Mouse (Mus musculus): Measurements from ENCODE around the gene Mesp1.
A peak's percentile ranks its signal among the peaks of the same experiment; 100 is the strongest.
"Not testable (repeated sequence)": the region's sequence is repeated elsewhere in the genome, so short reads cannot be mapped to it uniquely, and the experiment has no call there.

Gene Mesp1

GRCm38 (mm10) chr7:79789812-79790211, 3.8 kb downstream of the Mesp1 start:
- not testable (repeated sequence) for DNase-seq

- DNase-seq: peak; percentile 61 to 64
Observed at GRCm38 (mm10) chr7:79786295-79786694, 7.3 kb downstream of the Mesp1 start.

GRCm38 (mm10) chr7:79782516-79782855, 11.1 kb downstream of the Mesp1 start:
- no peak for DNase-seq

GRCm38 (mm10) chr7:79781826-79782515, 11.6 kb downstream of the Mesp1 start:
- no peak for DNase-seq

- DNase-seq: peak; percentile 74 to 76
Observed at GRCm38 (mm10) chr7:79780647-79781626, 12.7 kb downstream of the Mesp1 start.

- no peak for DNase-seq
Observed at GRCm38 (mm10) chr7:79771561-79772512, 21.8 kb downstream of the Mesp1 start.

- no peak for DNase-seq
Observed at GRCm38 (mm10) chr7:79769664-79770063, 23.9 kb downstream of the Mesp1 start.

- DNase-seq: no peak
Observed at GRCm38 (mm10) chr7:79765991-79766390, 27.6 kb downstream of the Mesp1 start.

- DNase-seq: no peak
Observed at GRCm38 (mm10) chr7:79762106-79762505, 31.5 kb downstream of the Mesp1 start.

- no peak for DNase-seq
Observed at GRCm38 (mm10) chr7:79761124-79761876, 32.3 kb downstream of the Mesp1 start.

GRCm38 (mm10) chr7:79759766-79760165, 33.8 kb downstream of the Mesp1 start:
- no peak for DNase-seq

GRCm38 (mm10) chr7:79758176-79758575, 35.4 kb downstream of the Mesp1 start:
- no peak for DNase-seq

- no peak for DNase-seq
Observed at GRCm38 (mm10) chr7:79756334-79756733, 37.3 kb downstream of the Mesp1 start.

GRCm38 (mm10) chr7:79749511-79749910, 44.1 kb downstream of the Mesp1 start:
- no peak for DNase-seq

- no peak for DNase-seq
Observed at GRCm38 (mm10) chr7:79747659-79748058, 45.9 kb downstream of the Mesp1 start.

- no peak for DNase-seq
Observed at GRCm38 (mm10) chr7:79744585-79744984, 49.0 kb downstream of the Mesp1 start.

GRCm38 (mm10) chr7:79744051-79744450, 49.5 kb downstream of the Mesp1 start:
- no peak for DNase-seq

- peak; percentile 88 to 89 for DNase-seq
Observed at GRCm38 (mm10) chr7:79742659-79743536, 50.7 kb downstream of the Mesp1 start, which contains the start of the genes Pex11a and Wdr93. Gene Pex11a (minus strand): TSS chr7:79743131. Gene Wdr93 (plus strand): TSS chr7:79743163.

GRCm38 (mm10) chr7:79742277-79742658, 51.3 kb downstream of the Mesp1 start:
- no peak for DNase-seq

All from B cell, adult 2 months (primary cell).